Mouse (Mus musculus) neural tube, embryonic 14.5 days (tissue): ENCODE results near the gene Eva1c. TPM values are rescaled to one million over a fixed set of nuclear protein-coding genes. Genes with fewer than 3 reads are reported as not detected.
"Not testable (repeated sequence)": the region's sequence is repeated elsewhere in the genome, so short reads cannot be mapped to it uniquely, and the experiment has no call there.

Experiments used
- ATAC-seq: fragments of 200-750 bp; cut with Nextera tagmentation; 2 replicates; pipeline ENCODE4 v1.8.0; 2017; ENCODE audit warnings: low read depth, mild to moderate bottlenecking, moderate TSS enrichment, moderate library complexity
- H3K27ac ChIP-seq: fragments of 300-500 bp; sonication (generic); 2 replicates; pipeline ENCODE4 v1.5.1; 2014; ENCODE audit warnings: low read depth, mild to moderate bottlenecking, control low read depth, low read length, moderate library complexity, mixed read lengths
- H3K27me3 ChIP-seq: fragments of 300-500 bp; sonication (generic); 2 replicates; pipeline ENCODE4 v1.6.1; 2014; ENCODE audit warnings: low read length; ENCODE audit not compliant: control insufficient read depth, insufficient read depth
- H3K36me3 ChIP-seq: fragments of 300-500 bp; sonication (generic); 2 replicates; pipeline ENCODE4 v1.6.1; 2014; ENCODE audit warnings: low read length, mixed read lengths; ENCODE audit not compliant: control insufficient read depth, insufficient read depth
- H3K4me1 ChIP-seq: fragments of 300-500 bp; sonication (generic); 2 replicates; pipeline ENCODE4 v1.6.1; 2014; ENCODE audit warnings: low read length; ENCODE audit not compliant: control insufficient read depth, insufficient read depth
- H3K4me2 ChIP-seq: fragments of 300-500 bp; sonication (generic); 2 replicates; pipeline ENCODE4 v1.6.1; 2014; ENCODE audit warnings: mild to moderate bottlenecking, low read depth, low read length, control low read depth
- H3K4me3 ChIP-seq: fragments of 300-500 bp; sonication (generic); 2 replicates; pipeline ENCODE4 v1.5.1; 2014; ENCODE audit warnings: low read depth, low read length, control low read depth, mixed read lengths
- H3K9ac ChIP-seq: fragments of 300-500 bp; sonication (generic); replicated peaks from 2 replicates; pipeline ENCODE4 v1.6.1; 2014; ENCODE audit warnings: low read depth, mild to moderate bottlenecking, control low read depth, low read length, mixed read lengths
- H3K9me3 ChIP-seq: fragments of 300-500 bp; sonication (generic); 2 replicates; pipeline ENCODE4 v1.6.1; 2016; ENCODE audit warnings: low read length; ENCODE audit not compliant: control insufficient read depth
- WGBS: fragments of 180-500 bp; shearing (Covaris S2); extraction: QIAGEN DNeasy Blood & Tissue Kit; methylation state at CpG from one replicate; pipeline ENCODE4 v1.1.7; 2014; 5-methylcytosine and 5-hydroxymethylcytosine counted together
- polyA plus RNA-seq: library from polyadenylated mRNA; unstranded; fragments of >200 nt; fragmentation: Nextera tagmentation; extraction: Ambion mirVana; gene quantifications from 2 replicates; pipeline ENCODE4 v1.2.1, GENCODE M21; 2014

Gene Eva1c
- polyA plus RNA-seq, 1 experiment from 2014 or later = 2.2 TPM

GRCm38 (mm10) chr16:90821046-90821697 is 5.3 kb upstream of the Eva1c start:
- Histone ChIP-seq H3K4me1 (no peaks in the 10 kb centered on the region), H3K27ac (no peak overlapping the region), H3K9me3 (no peaks in the 10 kb centered on the region), H3K27me3 (no peaks in the 10 kb centered on the region), H3K36me3 (no peaks in the 10 kb centered on the region), H3K4me2 (no peak overlapping the region), H3K4me3 (no peak overlapping the region), H3K9ac (no peak overlapping the region)
- no peak for ATAC-seq
- WGBS = 84% methylated on average over 14 of the region's 14 CpGs

- H3K36me3 ChIP-seq = no peaks in the 10 kb centered on the region
- H3K27me3 ChIP-seq = no peaks in the 10 kb centered on the region
- H3K4me3 ChIP-seq = no peak overlapping the region
- H3K9me3 ChIP-seq = no peaks in the 10 kb centered on the region
- H3K4me2 ChIP-seq = no peak overlapping the region
- ATAC-seq = no peak
- no peaks in the 10 kb centered on the region for H3K4me1 ChIP-seq
- no peak overlapping the region for H3K27ac ChIP-seq
- 92% methylated on average over 10 of the region's 10 CpGs for WGBS
- H3K9ac ChIP-seq = no peak overlapping the region
These were observed 4.1 kb upstream of the Eva1c start for GRCm38 (mm10) chr16:90822284-90822935.

- Histone ChIP-seq H3K36me3 (no peaks in the 10 kb centered on the region), H3K27ac (no peak overlapping the region), H3K4me3 (no peak overlapping the region), H3K27me3 (no peaks in the 10 kb centered on the region), H3K9ac (no peak overlapping the region), H3K4me1 (no peaks in the 10 kb centered on the region), H3K9me3 (no peaks in the 10 kb centered on the region), H3K4me2 (no peak overlapping the region)
- WGBS = 76% methylated on average over 7 of the region's 7 CpGs
- no peak for ATAC-seq
These were observed 3.5 kb upstream of the Eva1c start for GRCm38 (mm10) chr16:90822981-90823380.

GRCm38 (mm10) chr16:90823986-90824385 is 2.5 kb upstream of the Eva1c start:
- not testable (repeated sequence) for ATAC-seq, H3K36me3 ChIP-seq, H3K4me2 ChIP-seq, H3K9me3 ChIP-seq, H3K4me3 ChIP-seq, H3K27me3 ChIP-seq, H3K9ac ChIP-seq, H3K4me1 ChIP-seq, H3K27ac ChIP-seq
- WGBS = 71% methylated on average over 4 of the region's 4 CpGs

- Histone ChIP-seq H3K9ac (no peak overlapping the region), H3K4me1 (peaks cover 10% of the 10 kb centered on the region; the same call in 1 of the 2 replicates), H3K27me3 (peaks cover 9% of the 10 kb centered on the region; the same call in 1 of the 2 replicates), H3K4me2 (no peak overlapping the region), H3K9me3 (no peaks in the 10 kb centered on the region), H3K36me3 (no peaks in the 10 kb centered on the region), H3K4me3 (no peak overlapping the region), H3K27ac (no peak overlapping the region)
- no peak for ATAC-seq
- WGBS = 81% methylated on average over 5 of the region's 5 CpGs
These were observed 478 bp upstream of the Eva1c start for GRCm38 (mm10) chr16:90826041-90826440.

- Histone ChIP-seq H3K27ac (no peak overlapping the region), H3K36me3 (no peaks in the 10 kb centered on the region), H3K4me3 (no peak overlapping the region), H3K27me3 (peaks cover 12% of the 10 kb centered on the region), H3K9ac (no peak overlapping the region), H3K9me3 (no peaks in the 10 kb centered on the region), H3K4me2 (no peak overlapping the region), H3K4me1 (peaks cover 13% of the 10 kb centered on the region; the same call in 1 of the 2 replicates)
- no peak for ATAC-seq
- 80% methylated on average over 9 of the region's 9 CpGs for WGBS
These were observed 979 bp downstream of the Eva1c start for GRCm38 (mm10) chr16:90827498-90827897.

GRCm38 (mm10) chr16:90829136-90829535 is 2.6 kb downstream of the Eva1c start:
- Histone ChIP-seq H3K4me2 (no peak overlapping the region), H3K27ac (no peak overlapping the region), H3K4me1 (peaks cover 19% of the 10 kb centered on the region; the same call in 1 of the 2 replicates), H3K4me3 (no peak overlapping the region), H3K36me3 (no peaks in the 10 kb centered on the region), H3K9ac (no peak overlapping the region), H3K9me3 (no peaks in the 10 kb centered on the region), H3K27me3 (peaks cover 12% of the 10 kb centered on the region)
- no peak for ATAC-seq
- WGBS = 84% methylated on average over 7 of the region's 7 CpGs

- H3K27me3 ChIP-seq = peaks cover 12% of the 10 kb centered on the region
- H3K9me3 ChIP-seq = no peaks in the 10 kb centered on the region
- H3K4me1 ChIP-seq = peaks cover 19% of the 10 kb centered on the region; the same call in 1 of the 2 replicates
- H3K4me2 ChIP-seq = peak overlapping the region; percentile 100
- peak overlapping the region; percentile 47 for H3K4me3 ChIP-seq
- no peaks in the 10 kb centered on the region for H3K36me3 ChIP-seq
- H3K27ac ChIP-seq = no peak overlapping the region
- peak overlapping the region; percentile 57 for H3K9ac ChIP-seq
- WGBS = under 1% methylated on average over 43 of the region's 45 CpGs
- ATAC-seq = peak; percentile 62; the same call in 1 of the 2 replicates
These were observed 3.6 kb downstream of the Eva1c start for GRCm38 (mm10) chr16:90829894-90830685.
